Mouse (Mus musculus): ENCODE measurements around the gene Zmiz1. TPM values are rescaled to one million over a fixed set of nuclear protein-coding genes. Genes with fewer than 3 reads are reported as not detected.

Gene Zmiz1
- polyA plus RNA-seq, 1 experiment, result 27.3 TPM

- no peak for TF ChIP-seq FOSL1 (IDR thresholded peaks at IDR 0.05; ENCODE audit: insufficient read depth, low read length, poor library complexity, severe bottlenecking)
- peak; percentile 17 for TF ChIP-seq MYOD1 (IDR thresholded peaks at IDR 0.05; ENCODE audit: control insufficient read depth, insufficient read length, low read depth)
- no peak for TF ChIP-seq MYOG (IDR thresholded peaks at IDR 0.05; ENCODE audit: control insufficient read depth, extremely low read depth, insufficient read length)
- peaks cover 4% of the 10 kb centered on the region for H3K36me3 ChIP-seq (ENCODE audit: control insufficient read depth, insufficient read depth)
- H3K79me3 ChIP-seq (ENCODE audit: low read depth), result peaks cover 41% of the 10 kb centered on the region
- no peak overlapping the region for H3K4me3 ChIP-seq (ENCODE audit: insufficient read depth, poor library complexity, severe bottlenecking)
- H3K79me2 ChIP-seq (ENCODE audit: control insufficient read depth, insufficient read depth), result peaks cover 90% of the 10 kb centered on the region
- H3K27me3 ChIP-seq (ENCODE audit: control insufficient read depth, insufficient read depth, insufficient read length), result no peaks in the 10 kb centered on the region
- H3ac ChIP-seq (ENCODE audit: control insufficient read depth, insufficient read length, low read depth), result no peak overlapping the region
Measured at GRCm38 (mm10) chr14:25524884-25525283, 65.9 kb downstream of the Zmiz1 start.

GRCm38 (mm10) chr14:25525729-25526128 is 66.7 kb downstream of the Zmiz1 start:
- H3K79me2 ChIP-seq (ENCODE audit: control insufficient read depth, insufficient read depth), result peaks cover 90% of the 10 kb centered on the region
- H3ac ChIP-seq (ENCODE audit: control insufficient read depth, insufficient read length, low read depth), result no peak overlapping the region
- H3K27me3 ChIP-seq (ENCODE audit: control insufficient read depth, insufficient read depth, insufficient read length), result no peaks in the 10 kb centered on the region
- TF ChIP-seq FOSL1 (IDR thresholded peaks at IDR 0.05; ENCODE audit: insufficient read depth, low read length, poor library complexity, severe bottlenecking) (no peak), CEBPB (IDR thresholded peaks at IDR 0.05; ENCODE audit: low read depth) (no peak), CTCF (IDR thresholded peaks at IDR 0.05; ENCODE audit: control insufficient read depth, insufficient read depth, insufficient read length) (no peak), MAX (IDR thresholded peaks at IDR 0.05) (no peak), MYOG (IDR thresholded peaks at IDR 0.05; ENCODE audit: control insufficient read depth, extremely low read depth, insufficient read length) (no peak), USF1 (IDR thresholded peaks at IDR 0.05; ENCODE audit: low read depth) (no peak), MYOD1 (IDR thresholded peaks at IDR 0.05; ENCODE audit: control insufficient read depth, insufficient read length, low read depth) (no peak)
- peaks cover 40% of the 10 kb centered on the region for H3K79me3 ChIP-seq (ENCODE audit: low read depth)
- H3K4me3 ChIP-seq (ENCODE audit: insufficient read depth, poor library complexity, severe bottlenecking), result no peak overlapping the region
- H3K36me3 ChIP-seq (ENCODE audit: control insufficient read depth, insufficient read depth), result peaks cover 4% of the 10 kb centered on the region

- Histone ChIP-seq H3K27me3 (ENCODE audit: control insufficient read depth, insufficient read depth, insufficient read length) (no peaks in the 10 kb centered on the region), H3ac (ENCODE audit: control insufficient read depth, insufficient read length, low read depth) (no peak overlapping the region), H3K79me2 (ENCODE audit: control insufficient read depth, insufficient read depth) (peaks cover 90% of the 10 kb centered on the region), H3K36me3 (ENCODE audit: control insufficient read depth, insufficient read depth) (peaks cover 4% of the 10 kb centered on the region), H3K4me3 (ENCODE audit: insufficient read depth, poor library complexity, severe bottlenecking) (no peak overlapping the region), H3K79me3 (ENCODE audit: low read depth) (peaks cover 38% of the 10 kb centered on the region)
- TF ChIP-seq CTCF (IDR thresholded peaks at IDR 0.05; ENCODE audit: control insufficient read depth, insufficient read depth, insufficient read length), result no peak
- TF ChIP-seq CEBPB (IDR thresholded peaks at IDR 0.05; ENCODE audit: low read depth), result no peak
- TF ChIP-seq MYOG (IDR thresholded peaks at IDR 0.05; ENCODE audit: control insufficient read depth, extremely low read depth, insufficient read length), result no peak
- TF ChIP-seq MAX (IDR thresholded peaks at IDR 0.05), result no peak
- TF ChIP-seq MYOD1 (IDR thresholded peaks at IDR 0.05; ENCODE audit: control insufficient read depth, insufficient read length, low read depth), result no peak
- no peak for TF ChIP-seq FOSL1 (IDR thresholded peaks at IDR 0.05; ENCODE audit: insufficient read depth, low read length, poor library complexity, severe bottlenecking)
- TF ChIP-seq USF1 (IDR thresholded peaks at IDR 0.05; ENCODE audit: low read depth), result no peak
Measured at GRCm38 (mm10) chr14:25526872-25527271, 67.9 kb downstream of the Zmiz1 start.

- Histone ChIP-seq H3K4me3 (ENCODE audit: insufficient read depth, poor library complexity, severe bottlenecking) (no peak overlapping the region), H3K79me2 (ENCODE audit: control insufficient read depth, insufficient read depth) (peaks cover 90% of the 10 kb centered on the region), H3ac (ENCODE audit: control insufficient read depth, insufficient read length, low read depth) (peak overlapping the region; percentile 39), H3K79me3 (ENCODE audit: low read depth) (peaks cover 39% of the 10 kb centered on the region), H3K27me3 (ENCODE audit: control insufficient read depth, insufficient read depth, insufficient read length) (no peaks in the 10 kb centered on the region), H3K36me3 (ENCODE audit: control insufficient read depth, insufficient read depth) (no peaks in the 10 kb centered on the region)
- TF ChIP-seq FOSL1 (IDR thresholded peaks at IDR 0.05; ENCODE audit: insufficient read depth, low read length, poor library complexity, severe bottlenecking), result peak; percentile 29
- no peak for TF ChIP-seq USF1 (IDR thresholded peaks at IDR 0.05; ENCODE audit: low read depth)
- TF ChIP-seq CEBPB (IDR thresholded peaks at IDR 0.05; ENCODE audit: low read depth), result peak; percentile 90
- TF ChIP-seq MAX (IDR thresholded peaks at IDR 0.05), result peak; percentile 42
Measured at GRCm38 (mm10) chr14:25527321-25527720, 68.3 kb downstream of the Zmiz1 start.

GRCm38 (mm10) chr14:25530342-25530741 is 71.4 kb downstream of the Zmiz1 start:
- no peak overlapping the region for H3ac ChIP-seq (ENCODE audit: control insufficient read depth, insufficient read length, low read depth)
- H3K79me3 ChIP-seq (ENCODE audit: low read depth), result peaks cover 33% of the 10 kb centered on the region
- no peaks in the 10 kb centered on the region for H3K36me3 ChIP-seq (ENCODE audit: control insufficient read depth, insufficient read depth)
- H3K79me2 ChIP-seq (ENCODE audit: control insufficient read depth, insufficient read depth), result peaks cover 87% of the 10 kb centered on the region
- H3K4me3 ChIP-seq (ENCODE audit: insufficient read depth, poor library complexity, severe bottlenecking), result no peak overlapping the region
- TF ChIP-seq CEBPB (IDR thresholded peaks at IDR 0.05; ENCODE audit: low read depth) (no peak), MYOD1 (IDR thresholded peaks at IDR 0.05; ENCODE audit: control insufficient read depth, insufficient read length, low read depth) (no peak), FOSL1 (IDR thresholded peaks at IDR 0.05; ENCODE audit: insufficient read depth, low read length, poor library complexity, severe bottlenecking) (no peak), MAX (IDR thresholded peaks at IDR 0.05) (no peak), MYOG (IDR thresholded peaks at IDR 0.05; ENCODE audit: control insufficient read depth, extremely low read depth, insufficient read length) (no peak), CTCF (IDR thresholded peaks at IDR 0.05; ENCODE audit: control insufficient read depth, insufficient read depth, insufficient read length) (no peak), USF1 (IDR thresholded peaks at IDR 0.05; ENCODE audit: low read depth) (no peak)
- H3K27me3 ChIP-seq (ENCODE audit: control insufficient read depth, insufficient read depth, insufficient read length), result no peaks in the 10 kb centered on the region

GRCm38 (mm10) chr14:25530815-25531214 is 71.8 kb downstream of the Zmiz1 start:
- Histone ChIP-seq H3K4me3 (ENCODE audit: insufficient read depth, poor library complexity, severe bottlenecking) (no peak overlapping the region), H3K79me2 (ENCODE audit: control insufficient read depth, insufficient read depth) (peaks cover 87% of the 10 kb centered on the region), H3K36me3 (ENCODE audit: control insufficient read depth, insufficient read depth) (no peaks in the 10 kb centered on the region), H3K27me3 (ENCODE audit: control insufficient read depth, insufficient read depth, insufficient read length) (no peaks in the 10 kb centered on the region), H3ac (ENCODE audit: control insufficient read depth, insufficient read length, low read depth) (no peak overlapping the region), H3K79me3 (ENCODE audit: low read depth) (peaks cover 30% of the 10 kb centered on the region)
- TF ChIP-seq MAX (IDR thresholded peaks at IDR 0.05), result no peak

Data from C2C12 (cell line).